Mouse (Mus musculus) forebrain, embryonic 14.5 days (tissue): ENCODE results near the gene Ttk. TPM values are rescaled to one million over a fixed set of nuclear protein-coding genes. Genes with fewer than 3 reads are reported as not detected.

Experiments
- ATAC-seq: fragments of 200-750 bp; cut with Nextera tagmentation; 2 replicates; pipeline ENCODE4 v1.8.0; 2017; ENCODE audit warnings: mild to moderate bottlenecking, moderate library complexity
- DNase-seq: peaks from one replicate; pipeline ENCODE4 v3.0.0-alpha.2; 2015; ENCODE audit warnings: low spot score
- H3K27ac ChIP-seq: fragments of 300-500 bp; sonication (generic); 2 replicates; pipeline ENCODE4 v1.5.1; 2014; ENCODE audit warnings: low read depth, mild to moderate bottlenecking, control low read depth, low read length, moderate library complexity
- H3K27me3 ChIP-seq: fragments of 300-500 bp; sonication (generic); replicated peaks from 2 replicates; pipeline ENCODE4 v1.6.1; 2014; ENCODE audit warnings: low read length, control low read depth, mixed read lengths; ENCODE audit not compliant: control insufficient read depth, insufficient read depth
- H3K36me3 ChIP-seq: fragments of 300-500 bp; sonication (generic); 2 replicates; pipeline ENCODE4 v1.6.1; 2014; ENCODE audit warnings: low read length, control low read depth; ENCODE audit not compliant: control insufficient read depth, insufficient read depth
- H3K4me1 ChIP-seq: fragments of 300-500 bp; sonication (generic); 2 replicates; pipeline ENCODE4 v1.6.1; 2014; ENCODE audit warnings: antibody characterized with exemption, low read length, control low read depth; ENCODE audit not compliant: control insufficient read depth, insufficient read depth
- H3K4me2 ChIP-seq: fragments of 300-500 bp; sonication (generic); 2 replicates; pipeline ENCODE4 v1.6.1; 2014; ENCODE audit warnings: mild to moderate bottlenecking, control low read depth, low read length
- H3K4me3 ChIP-seq: fragments of 300-500 bp; sonication (generic); 2 replicates; pipeline ENCODE4 v1.5.1; 2014; ENCODE audit warnings: low read depth, low read length, control low read depth
- H3K9ac ChIP-seq: fragments of 300-500 bp; sonication (generic); 2 replicates; pipeline ENCODE4 v1.6.1; 2014; ENCODE audit warnings: mild to moderate bottlenecking, low read length, control low read depth, moderate library complexity
- H3K9me3 ChIP-seq: fragments of 300-500 bp; sonication (generic); replicated peaks from 2 replicates; pipeline ENCODE4 v1.6.1; 2016; ENCODE audit warnings: low read length, control low read depth, mixed read lengths; ENCODE audit not compliant: control insufficient read depth
- WGBS: fragments of 180-500 bp; shearing (Covaris S2); extraction: QIAGEN DNeasy Blood & Tissue Kit; methylation state at CpG from one replicate; pipeline ENCODE4 v1.1.7; 2014; 5-methylcytosine and 5-hydroxymethylcytosine counted together
- polyA plus RNA-seq: library from polyadenylated mRNA; unstranded; fragments of >200 nt; fragmentation: Nextera tagmentation; extraction: Ambion mirVana; gene quantifications from 2 replicates; pipeline ENCODE4 v1.2.1, GENCODE M21; 2014

The Ttk gene
- polyA plus RNA-seq, 1 experiment from 2014 or later, result 16.3 TPM

- no peak for ATAC-seq
- no peak overlapping the region for H3K4me3 ChIP-seq
- no peaks in the 10 kb centered on the region for H3K27me3 ChIP-seq
- peak; percentile 76 for DNase-seq
- H3K9ac ChIP-seq, result no peak overlapping the region
- H3K9me3 ChIP-seq, result no peaks in the 10 kb centered on the region
- no peak overlapping the region for H3K4me2 ChIP-seq
- peaks cover 15% of the 10 kb centered on the region for H3K4me1 ChIP-seq
- WGBS, result 7% methylated on average over 2 of the region's 2 CpGs
- H3K27ac ChIP-seq, result no peak overlapping the region
- H3K36me3 ChIP-seq, result no peaks in the 10 kb centered on the region
Observed at GRCm38 (mm10) chr9:83807562-83807961, 26.9 kb upstream of the Ttk start.

- Histone ChIP-seq H3K27me3 (no peaks in the 10 kb centered on the region), H3K4me3 (no peak overlapping the region), H3K4me1 (no peaks in the 10 kb centered on the region), H3K9me3 (no peaks in the 10 kb centered on the region), H3K9ac (no peak overlapping the region), H3K4me2 (no peak overlapping the region), H3K36me3 (no peaks in the 10 kb centered on the region), H3K27ac (no peak overlapping the region)
- ATAC-seq (no peak), DNase-seq (no peak)
- 69% methylated on average over 7 of the region's 7 CpGs for WGBS
Observed at GRCm38 (mm10) chr9:83819188-83819587, 15.3 kb upstream of the Ttk start.

GRCm38 (mm10) chr9:83820976-83821375, 13.5 kb upstream of the Ttk start:
- no peak for ATAC-seq
- WGBS, result 88% methylated on average over 2 of the region's 2 CpGs
- H3K4me1 ChIP-seq, result no peaks in the 10 kb centered on the region
- no peak overlapping the region for H3K27ac ChIP-seq
- no peaks in the 10 kb centered on the region for H3K9me3 ChIP-seq
- H3K4me2 ChIP-seq, result no peak overlapping the region
- H3K9ac ChIP-seq, result no peak overlapping the region
- H3K27me3 ChIP-seq, result no peaks in the 10 kb centered on the region
- DNase-seq, result no peak
- no peaks in the 10 kb centered on the region for H3K36me3 ChIP-seq
- H3K4me3 ChIP-seq, result no peak overlapping the region

- Histone ChIP-seq H3K27ac (no peak overlapping the region), H3K36me3 (no peaks in the 10 kb centered on the region), H3K9ac (no peak overlapping the region), H3K9me3 (no peaks in the 10 kb centered on the region), H3K27me3 (no peaks in the 10 kb centered on the region), H3K4me2 (no peak overlapping the region), H3K4me1 (no peaks in the 10 kb centered on the region), H3K4me3 (no peak overlapping the region)
- no peak for DNase-seq
- 83% methylated on average over 5 of the region's 5 CpGs for WGBS
- no peak for ATAC-seq
Observed at GRCm38 (mm10) chr9:83822925-83823324, 11.6 kb upstream of the Ttk start.

- ATAC-seq (no peak), DNase-seq (no peak)
- H3K9ac ChIP-seq, result no peak overlapping the region
- no peaks in the 10 kb centered on the region for H3K9me3 ChIP-seq
- H3K4me1 ChIP-seq, result peaks cover 2% of the 10 kb centered on the region; the same call in 1 of the 2 replicates
- H3K4me2 ChIP-seq, result no peak overlapping the region
- H3K36me3 ChIP-seq, result no peaks in the 10 kb centered on the region
- no peak overlapping the region for H3K27ac ChIP-seq
- H3K4me3 ChIP-seq, result no peak overlapping the region
- H3K27me3 ChIP-seq, result no peaks in the 10 kb centered on the region
- 82% methylated on average over 5 of the region's 5 CpGs for WGBS
Observed at GRCm38 (mm10) chr9:83829896-83830295, 4.6 kb upstream of the Ttk start.

- ATAC-seq, result no peak
- 70% methylated on average over 8 of the region's 8 CpGs for WGBS
- H3K4me3 ChIP-seq, result no peak overlapping the region
- H3K36me3 ChIP-seq, result no peaks in the 10 kb centered on the region
- H3K27me3 ChIP-seq, result no peaks in the 10 kb centered on the region
- no peak overlapping the region for H3K9ac ChIP-seq
- no peaks in the 10 kb centered on the region for H3K9me3 ChIP-seq
- no peak overlapping the region for H3K27ac ChIP-seq
- DNase-seq, result no peak
- no peak overlapping the region for H3K4me2 ChIP-seq
- H3K4me1 ChIP-seq, result peaks cover 5% of the 10 kb centered on the region; the same call in 1 of the 2 replicates
Observed at GRCm38 (mm10) chr9:83831152-83831551, 3.3 kb upstream of the Ttk start.

GRCm38 (mm10) chr9:83834748-83835313, 342 bp downstream of the Ttk start:
- peak; percentile 14 for DNase-seq

GRCm38 (mm10) chr9:83852464-83852863, 18.0 kb downstream of the Ttk start:
- no peak overlapping the region for H3K4me3 ChIP-seq
- DNase-seq (no peak), ATAC-seq (no peak)
- H3K36me3 ChIP-seq, result peaks cover 19% of the 10 kb centered on the region
- H3K9ac ChIP-seq, result no peak overlapping the region
- no peaks in the 10 kb centered on the region for H3K4me1 ChIP-seq
- H3K27me3 ChIP-seq, result no peaks in the 10 kb centered on the region
- no peaks in the 10 kb centered on the region for H3K9me3 ChIP-seq
- H3K27ac ChIP-seq, result no peak overlapping the region
- no peak overlapping the region for H3K4me2 ChIP-seq
- WGBS, result 94% methylated on average over 3 of the region's 3 CpGs

More at GRCm38 (mm10) chr9:83834748-83835313, 342 bp downstream of the Ttk start:
- WGBS, result 2% methylated on average over 27 of the region's 27 CpGs
- H3K4me2 ChIP-seq, result peak overlapping the region; percentile 76
- no peaks in the 10 kb centered on the region for H3K27me3 ChIP-seq
- no peaks in the 10 kb centered on the region for H3K36me3 ChIP-seq
- ATAC-seq, result peak; percentile 76
- no peaks in the 10 kb centered on the region for H3K9me3 ChIP-seq
- H3K9ac ChIP-seq, result peak overlapping the region; percentile 87
- H3K27ac ChIP-seq, result no peak overlapping the region
- H3K4me3 ChIP-seq, result peak overlapping the region; percentile 70
- H3K4me1 ChIP-seq, result peaks cover 5% of the 10 kb centered on the region; the same call in 1 of the 2 replicates

- WGBS, result 93% methylated on average over 4 of the region's 4 CpGs
- no peaks in the 10 kb centered on the region for H3K27me3 ChIP-seq
- DNase-seq (no peak), ATAC-seq (no peak)
- no peaks in the 10 kb centered on the region for H3K9me3 ChIP-seq
- H3K4me3 ChIP-seq, result no peak overlapping the region
- no peak overlapping the region for H3K4me2 ChIP-seq
- no peak overlapping the region for H3K9ac ChIP-seq
- no peak overlapping the region for H3K27ac ChIP-seq
- H3K36me3 ChIP-seq, result peaks cover 25% of the 10 kb centered on the region
- H3K4me1 ChIP-seq, result no peaks in the 10 kb centered on the region
Observed at GRCm38 (mm10) chr9:83865165-83865564, 30.7 kb downstream of the Ttk start.
